Mouse (Mus musculus): ENCODE data around the gene Dstn. TPM values are rescaled to one million over a fixed set of nuclear protein-coding genes. Genes with fewer than 3 reads are reported as not detected.
A peak's percentile ranks its signal among the peaks of the same experiment; 100 is the strongest.

The Dstn gene
- total and polyA plus RNA-seq, 2 experiments from 2014 or later, result 627 to 913 TPM

- Histone ChIP-seq H3K36me3 (replicated peaks; ENCODE audit: control insufficient read depth, insufficient read depth, low read length) (peaks cover 96% of the 10 kb centered on the region), H3K27ac (ENCODE audit: low read depth) (no peak overlapping the region)
Measured at GRCm38 (mm10) chr2:143969260-143969659, 54.1 kb downstream of the Dstn start.

GRCm38 (mm10) chr2:143970841-143971240 lies 55.7 kb downstream of the Dstn start:
- peaks cover 84% of the 10 kb centered on the region for H3K36me3 ChIP-seq (replicated peaks; ENCODE audit: control insufficient read depth, insufficient read depth, low read length)
- no peaks in the 10 kb centered on the region for H3K9me3 ChIP-seq (replicated peaks; ENCODE audit: control insufficient read depth, low read length)

More at GRCm38 (mm10) chr2:143969260-143969659, 54.1 kb downstream of the Dstn start:
- no peak overlapping the region for H3K4me2 ChIP-seq (ENCODE audit: low read depth, low read length)
- no peak overlapping the region for H3K4me3 ChIP-seq (ENCODE audit: low read depth, low read length)
- H3K4me1 ChIP-seq (ENCODE audit: control insufficient read depth, insufficient read depth), result peaks cover 6% of the 10 kb centered on the region; the same call in 1 of the 2 replicates
- no peak overlapping the region for H3K9ac ChIP-seq (replicated peaks; ENCODE audit: low read depth, low read length)
- no peak for TF ChIP-seq EP300 (IDR thresholded peaks at IDR 0.05; ENCODE audit: low read depth)
- no peak for TF ChIP-seq CTCF (IDR thresholded peaks at IDR 0.05; ENCODE audit: low read depth)
- 92% methylated on average over 7 of the region's 7 CpGs for WGBS
- H3K27me3 ChIP-seq (ENCODE audit: control insufficient read depth, insufficient read depth, low read length), result no peaks in the 10 kb centered on the region
- no peak for DNase-seq (ENCODE audit: low spot score)
- ATAC-seq (ENCODE audit: insufficient read depth, low read depth), result no peak
- H3K9me3 ChIP-seq (replicated peaks; ENCODE audit: control insufficient read depth, low read length), result no peaks in the 10 kb centered on the region

GRCm38 (mm10) chr2:143971887-143972286 lies 56.8 kb downstream of the Dstn start:
- Histone ChIP-seq H3K4me2 (ENCODE audit: low read depth, low read length) (no peak overlapping the region), H3K9me3 (replicated peaks; ENCODE audit: control insufficient read depth, low read length) (no peaks in the 10 kb centered on the region), H3K36me3 (replicated peaks; ENCODE audit: control insufficient read depth, insufficient read depth, low read length) (peaks cover 73% of the 10 kb centered on the region), H3K27ac (ENCODE audit: low read depth) (no peak overlapping the region), H3K4me1 (ENCODE audit: control insufficient read depth, insufficient read depth) (peaks cover 6% of the 10 kb centered on the region; the same call in 1 of the 2 replicates), H3K4me3 (ENCODE audit: low read depth, low read length) (no peak overlapping the region), H3K27me3 (ENCODE audit: control insufficient read depth, insufficient read depth, low read length) (no peaks in the 10 kb centered on the region), H3K9ac (replicated peaks; ENCODE audit: low read depth, low read length) (no peak overlapping the region)
- TF ChIP-seq EP300 (IDR thresholded peaks at IDR 0.05; ENCODE audit: low read depth) (no peak), CTCF (IDR thresholded peaks at IDR 0.05; ENCODE audit: low read depth) (no peak)
- no peak for ATAC-seq (ENCODE audit: insufficient read depth, low read depth)
- no peak for DNase-seq (ENCODE audit: low spot score)
- 78% methylated on average over 2 of the region's 2 CpGs for WGBS

More at GRCm38 (mm10) chr2:143970841-143971240, 55.7 kb downstream of the Dstn start:
- Histone ChIP-seq H3K4me3 (ENCODE audit: low read depth, low read length) (no peak overlapping the region), H3K9ac (replicated peaks; ENCODE audit: low read depth, low read length) (no peak overlapping the region), H3K27me3 (ENCODE audit: control insufficient read depth, insufficient read depth, low read length) (no peaks in the 10 kb centered on the region), H3K27ac (ENCODE audit: low read depth) (no peak overlapping the region), H3K4me2 (ENCODE audit: low read depth, low read length) (no peak overlapping the region), H3K4me1 (ENCODE audit: control insufficient read depth, insufficient read depth) (peaks cover 6% of the 10 kb centered on the region; the same call in 1 of the 2 replicates)
- WGBS, result 46% methylated on average over 2 of the region's 2 CpGs
- ATAC-seq (ENCODE audit: insufficient read depth, low read depth) (peak; percentile 28; the same call in 1 of the 2 replicates), DNase-seq (ENCODE audit: low spot score) (no peak)
- TF ChIP-seq CTCF (IDR thresholded peaks at IDR 0.05; ENCODE audit: low read depth) (no peak), EP300 (IDR thresholded peaks at IDR 0.05; ENCODE audit: low read depth) (no peak)

GRCm38 (mm10) chr2:143973161-143973560 lies 58.0 kb downstream of the Dstn start:
- TF ChIP-seq EP300 (IDR thresholded peaks at IDR 0.05; ENCODE audit: low read depth) (no peak), CTCF (IDR thresholded peaks at IDR 0.05; ENCODE audit: low read depth) (no peak)
- Histone ChIP-seq H3K36me3 (replicated peaks; ENCODE audit: control insufficient read depth, insufficient read depth, low read length) (peaks cover 61% of the 10 kb centered on the region), H3K27ac (ENCODE audit: low read depth) (no peak overlapping the region), H3K4me3 (ENCODE audit: low read depth, low read length) (no peak overlapping the region), H3K9me3 (replicated peaks; ENCODE audit: control insufficient read depth, low read length) (no peaks in the 10 kb centered on the region), H3K4me2 (ENCODE audit: low read depth, low read length) (no peak overlapping the region), H3K27me3 (ENCODE audit: control insufficient read depth, insufficient read depth, low read length) (no peaks in the 10 kb centered on the region), H3K4me1 (ENCODE audit: control insufficient read depth, insufficient read depth) (peaks cover 6% of the 10 kb centered on the region; the same call in 1 of the 2 replicates), H3K9ac (replicated peaks; ENCODE audit: low read depth, low read length) (no peak overlapping the region)
- WGBS, result 85% methylated on average over 7 of the region's 7 CpGs
- DNase-seq (ENCODE audit: low spot score) (no peak), ATAC-seq (ENCODE audit: insufficient read depth, low read depth) (no peak)

DNA sequence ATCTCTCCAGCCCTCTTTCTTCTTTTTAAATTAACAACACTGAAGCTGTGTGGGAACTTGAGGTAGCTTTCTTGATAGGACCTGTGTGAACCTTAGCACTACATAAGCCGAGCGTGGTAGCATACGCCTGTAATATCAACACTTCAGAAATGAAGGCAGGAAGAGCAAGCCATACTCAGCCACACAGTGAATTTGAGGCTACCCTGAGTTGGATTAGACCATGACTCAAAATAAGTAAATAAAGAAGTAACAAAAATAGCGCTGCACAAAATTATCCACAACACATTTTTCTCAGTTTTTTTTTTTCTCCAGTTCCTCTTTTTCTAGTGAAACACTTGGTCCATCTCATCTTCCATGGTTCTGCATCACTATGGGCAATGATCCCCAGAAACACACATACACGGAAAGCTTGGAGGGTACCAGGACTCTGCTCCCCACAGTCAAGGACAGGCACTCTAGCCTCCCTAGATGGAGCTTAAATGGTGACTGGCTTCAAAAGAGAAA lies 60.1 kb downstream of the Dstn start:
- Histone ChIP-seq H3K9me3 (replicated peaks; ENCODE audit: control insufficient read depth, low read length) (no peaks in the 10 kb centered on the region), H3K27me3 (ENCODE audit: control insufficient read depth, insufficient read depth, low read length) (no peaks in the 10 kb centered on the region), H3K4me2 (ENCODE audit: low read depth, low read length) (no peak overlapping the region), H3K36me3 (replicated peaks; ENCODE audit: control insufficient read depth, insufficient read depth, low read length) (peaks cover 57% of the 10 kb centered on the region), H3K27ac (ENCODE audit: low read depth) (no peak overlapping the region), H3K4me1 (ENCODE audit: control insufficient read depth, insufficient read depth) (peaks cover 6% of the 10 kb centered on the region; the same call in 1 of the 2 replicates), H3K4me3 (ENCODE audit: low read depth, low read length) (no peak overlapping the region), H3K9ac (replicated peaks; ENCODE audit: low read depth, low read length) (no peak overlapping the region)
- ATAC-seq (ENCODE audit: insufficient read depth, low read depth), result no peak
- no peak for TF ChIP-seq EP300 (IDR thresholded peaks at IDR 0.05; ENCODE audit: low read depth)
- no peak for DNase-seq (ENCODE audit: low spot score)
- WGBS, result 98% methylated on average over 5 of the region's 5 CpGs
